14 mouse cellular contexts compared by ENCODE assay signal in the genomic region with DNA sequence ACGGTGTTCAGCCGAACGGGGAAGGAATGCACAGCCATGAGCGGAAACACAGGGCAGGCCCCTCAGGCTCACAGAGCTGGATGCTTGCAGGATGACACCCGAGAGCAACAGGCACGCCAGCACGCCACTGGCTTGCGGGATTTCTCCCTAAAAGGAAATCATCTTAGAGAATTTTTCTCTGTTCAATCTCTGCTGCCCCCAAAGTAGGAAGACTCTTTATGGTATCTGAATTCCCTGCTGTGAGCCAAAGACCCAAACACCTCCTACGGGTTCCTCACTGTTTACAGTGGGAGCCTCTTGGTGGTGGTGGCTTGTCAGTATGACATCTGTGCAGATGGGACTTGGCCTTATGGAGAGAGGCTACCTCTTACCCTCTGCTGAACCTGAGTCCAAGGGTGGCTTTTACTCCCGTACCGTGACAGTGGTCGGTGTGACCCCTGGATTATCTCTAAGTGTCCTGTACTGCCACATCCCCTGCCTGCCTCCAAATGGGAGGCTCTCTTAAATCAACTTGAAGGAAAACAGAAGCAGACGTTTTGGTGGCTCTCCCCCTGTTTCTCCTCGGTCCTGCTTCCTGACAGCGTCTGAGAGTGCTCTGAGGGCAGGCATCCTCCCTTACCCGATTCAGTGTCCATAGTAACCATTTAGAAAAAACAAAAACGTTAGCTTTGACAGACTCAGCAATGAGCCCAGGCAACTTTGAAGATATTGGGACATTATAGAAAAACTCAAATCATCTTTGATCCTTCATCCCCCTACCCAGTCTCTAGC. TPM values are rescaled to one million over a fixed set of nuclear protein-coding genes. Genes with fewer than 3 reads are reported as not detected.
DNase-seq lines count a peak whose midpoint lies in the region; ATAC-seq and TF ChIP-seq lines count a peak whose summit lies in the region.
"Had no signal": no experiment of that assay in that cellular context is flagged by ENCODE, and none has a peak within 500 bp of the region (broad histone marks: within the 10 kb centered on the region; RNA-seq: fewer than 3 reads in every experiment).

No protein-coding gene starts in this region.

- H3K4me1 ChIP-seq in heart, embryonic 10.5 days = peaks cover 63% of the 10 kb centered on the region
- no peaks in the 10 kb centered on the region for H3K4me1 ChIP-seq in heart, adult 2 months (ENCODE audit: control insufficient read depth, insufficient read depth, low read length)
- no peaks in the 10 kb centered on the region; the same call in 1 of the 2 replicates for H3K4me1 ChIP-seq in intestine, postnatal 0 days (replicated peaks; ENCODE audit: control insufficient read depth, insufficient read depth, low read length)
- peaks cover 3% of the 10 kb centered on the region; the same call in 1 of the 2 replicates for H3K4me1 ChIP-seq in midbrain, embryonic 16.5 days (ENCODE audit: control insufficient read depth, insufficient read depth, low read length)
- no peaks in the 10 kb centered on the region for H3K4me1 ChIP-seq in forebrain, embryonic 13.5 days
- H3K4me1 ChIP-seq: liver, embryonic 15.5 days had no signal

- TF ChIP-seq POLR2A in heart, adult 2 months (IDR thresholded peaks at IDR 0.05; ENCODE audit: insufficient read depth, low read depth, low read length) = no peak

- H3K4me3 ChIP-seq in heart, embryonic 10.5 days = no peak overlapping the region
- H3K4me3 ChIP-seq in heart, adult 2 months = no peak overlapping the region
- no peak overlapping the region for H3K4me3 ChIP-seq in intestine, postnatal 0 days (ENCODE audit: low read depth, low read length)
- H3K4me3 ChIP-seq in midbrain, embryonic 16.5 days (ENCODE audit: low read depth, low read length) = no peak overlapping the region
- H3K4me3 ChIP-seq in forebrain, embryonic 13.5 days = no peak overlapping the region
- H3K4me3 ChIP-seq: embryonic facial prominence, embryonic 15.5 days; liver, embryonic 15.5 days; midbrain, embryonic 13.5 days had no signal

- intact Hi-C loops in heart, adult 2 months (cut with DNase I) = no loop called here

- WGBS in heart, embryonic 10.5 days = 16% methylated on average over 17 of the region's 17 CpGs
- WGBS in heart, adult 2 months = 41% methylated on average over 17 of the region's 17 CpGs
- 50% methylated on average over 17 of the region's 17 CpGs for WGBS in intestine, postnatal 0 days
- 80% methylated on average over 17 of the region's 17 CpGs for WGBS in midbrain, embryonic 16.5 days
- WGBS in forebrain, embryonic 13.5 days = 79% methylated on average over 17 of the region's 17 CpGs

- DNase-seq in heart, embryonic 10.5 days (ENCODE audit: low spot score) = no peak
- DNase-seq in heart, adult 2 months = no peak
- DNase-seq in kidney, postnatal 10 days = peak; percentile 58
- no peak for DNase-seq in kidney, adult 18-20 months
- DNase-seq in R1 (ENCODE audit: low read depth, low spot score) = peak; percentile 11
- DNase-seq: cerebellum, adult 2 months; thymus, postnatal 14 days had no signal

- H3K4me2 ChIP-seq in intestine, postnatal 0 days (replicated peaks; ENCODE audit: low read depth) = no peak overlapping the region
- H3K4me2 ChIP-seq in midbrain, embryonic 16.5 days (ENCODE audit: low read length) = no peak overlapping the region
- no peak overlapping the region for H3K4me2 ChIP-seq in forebrain, embryonic 13.5 days
- H3K4me2 ChIP-seq: embryonic facial prominence, embryonic 15.5 days; liver, embryonic 15.5 days; midbrain, embryonic 13.5 days had no signal

- H3K36me3 ChIP-seq in heart, embryonic 10.5 days = no peaks in the 10 kb centered on the region
- no peaks in the 10 kb centered on the region for H3K36me3 ChIP-seq in heart, adult 2 months (ENCODE audit: control insufficient read depth, insufficient read depth, low read length)
- no peaks in the 10 kb centered on the region for H3K36me3 ChIP-seq in intestine, postnatal 0 days (ENCODE audit: control insufficient read depth, insufficient read depth)
- H3K36me3 ChIP-seq in midbrain, embryonic 16.5 days (ENCODE audit: control insufficient read depth, insufficient read depth, low read length) = peaks cover 31% of the 10 kb centered on the region
- H3K36me3 ChIP-seq in forebrain, embryonic 13.5 days (ENCODE audit: poor library complexity, severe bottlenecking) = peaks cover 74% of the 10 kb centered on the region
- H3K36me3 ChIP-seq: embryonic facial prominence, embryonic 15.5 days; liver, embryonic 15.5 days had no signal

- no peak for TF ChIP-seq CTCF in heart, adult 2 months (IDR thresholded peaks at IDR 0.05)
- no peak for TF ChIP-seq CTCF in intestine, postnatal 0 days (IDR thresholded peaks at IDR 0.05; ENCODE audit: low read depth)

- no peak for TF ChIP-seq EP300 in heart, adult 2 months (IDR thresholded peaks at IDR 0.05; ENCODE audit: insufficient read depth, low read depth, low read length)

- no peaks in the 10 kb centered on the region for H3K79me2 ChIP-seq in heart, adult 2 months (replicated peaks; ENCODE audit: control insufficient read depth, insufficient read depth, low read length)

- H3K9ac ChIP-seq in heart, adult 2 months (ENCODE audit: low read depth, low read length) = no peak overlapping the region
- H3K9ac ChIP-seq in intestine, postnatal 0 days (ENCODE audit: low read depth, low read length) = no peak overlapping the region
- H3K9ac ChIP-seq in midbrain, embryonic 16.5 days (ENCODE audit: low read depth, low read length) = no peak overlapping the region
- no peak overlapping the region for H3K9ac ChIP-seq in forebrain, embryonic 13.5 days
- H3K9ac ChIP-seq: embryonic facial prominence, embryonic 15.5 days; liver, embryonic 15.5 days; midbrain, embryonic 13.5 days had no signal

- H3K27me3 ChIP-seq in heart, embryonic 10.5 days (ENCODE audit: insufficient read depth, poor library complexity, severe bottlenecking) = no peaks in the 10 kb centered on the region
- no peaks in the 10 kb centered on the region for H3K27me3 ChIP-seq in heart, adult 2 months (ENCODE audit: control insufficient read depth, insufficient read depth, low read length)
- H3K27me3 ChIP-seq in intestine, postnatal 0 days (replicated peaks; ENCODE audit: control insufficient read depth, insufficient read depth, low read length) = no peaks in the 10 kb centered on the region
- no peaks in the 10 kb centered on the region for H3K27me3 ChIP-seq in midbrain, embryonic 16.5 days (ENCODE audit: control insufficient read depth, insufficient read depth, low read depth, low read length)
- H3K27me3 ChIP-seq in forebrain, embryonic 13.5 days = no peaks in the 10 kb centered on the region
- H3K27me3 ChIP-seq: embryonic facial prominence, embryonic 15.5 days; liver, embryonic 15.5 days; midbrain, embryonic 13.5 days had no signal

- H3K9me3 ChIP-seq in heart, embryonic 10.5 days = no peaks in the 10 kb centered on the region
- H3K9me3 ChIP-seq in intestine, postnatal 0 days (ENCODE audit: control insufficient read depth) = no peaks in the 10 kb centered on the region
- no peaks in the 10 kb centered on the region for H3K9me3 ChIP-seq in midbrain, embryonic 16.5 days (replicated peaks; ENCODE audit: control insufficient read depth, low read length, poor library complexity, severe bottlenecking)
- H3K9me3 ChIP-seq in forebrain, embryonic 13.5 days (replicated peaks) = no peaks in the 10 kb centered on the region
- H3K9me3 ChIP-seq: embryonic facial prominence, embryonic 15.5 days; liver, embryonic 15.5 days; midbrain, embryonic 13.5 days had no signal

- peak overlapping the region; percentile 80 for H3K27ac ChIP-seq in heart, embryonic 10.5 days
- H3K27ac ChIP-seq in heart, adult 2 months = no peak overlapping the region
- H3K27ac ChIP-seq in intestine, postnatal 0 days (ENCODE audit: low read depth, low read length) = peak overlapping the region; percentile 30; the same call in 1 of the 2 replicates
- H3K27ac ChIP-seq in midbrain, embryonic 16.5 days (ENCODE audit: low read length) = no peak overlapping the region
- H3K27ac ChIP-seq in forebrain, embryonic 13.5 days = no peak overlapping the region
- H3K27ac ChIP-seq: embryonic facial prominence, embryonic 15.5 days; liver, embryonic 15.5 days; midbrain, embryonic 13.5 days had no signal

- peak; percentile 26 for ATAC-seq in intestine, postnatal 0 days
- no peak for ATAC-seq in midbrain, embryonic 16.5 days
- ATAC-seq in forebrain, embryonic 13.5 days = no peak
- ATAC-seq: midbrain, embryonic 13.5 days had no signal

RNA-seq across cellular contexts. Expression of gene Fndc9, which starts 29.5 kb away (rescaled TPM):
- polyA plus RNA-seq in heart, embryonic 10.5 days (2016; fragmentation: Nextera tagmentation; extraction: Ambion mirVana) = 0.07 and 0.18 TPM in 2 replicates
- not detected for total RNA-seq in heart, adult 2 months (2021)
- not detected in 2 replicates for polyA plus RNA-seq in heart, adult 2 months (2012; rRNA removed)
- 0.10 and 0.17 TPM in 2 replicates for polyA plus RNA-seq in intestine, postnatal 0 days (2015; fragmentation: Nextera tagmentation; extraction: Ambion mirVana)
- polyA plus RNA-seq in midbrain, embryonic 16.5 days (2015; fragmentation: Nextera tagmentation; extraction: Ambion mirVana) = 9.9 and 12.5 TPM in 2 replicates
- polyA plus RNA-seq in forebrain, embryonic 13.5 days (2015; fragmentation: Nextera tagmentation; extraction: Ambion mirVana) = 2.2 and 2.5 TPM in 2 replicates
- total RNA-seq: granulocyte monocyte progenitor cell, adult 5-6 weeks had no signal

RNA-seq across cellular contexts. Expression of gene Nipal4, which starts 39.5 kb away (rescaled TPM):
- polyA plus RNA-seq in heart, embryonic 10.5 days (2016; fragmentation: Nextera tagmentation; extraction: Ambion mirVana) = 7.8 and 15.7 TPM in 2 replicates
- under 1 TPM; 0.11 to 0.18 TPM for total RNA-seq in heart, adult 2 months (2021)
- polyA plus RNA-seq in heart, adult 2 months (2012; rRNA removed) = 0.18 and 0.20 TPM in 2 replicates
- polyA plus RNA-seq in intestine, postnatal 0 days (2015; fragmentation: Nextera tagmentation; extraction: Ambion mirVana) = 2.1 and 2.9 TPM in 2 replicates
- polyA plus RNA-seq in midbrain, embryonic 16.5 days (2015; fragmentation: Nextera tagmentation; extraction: Ambion mirVana) = 0.15 and 0.52 TPM in 2 replicates
- 0.38 and 0.40 TPM in 2 replicates for polyA plus RNA-seq in forebrain, embryonic 13.5 days (2015; fragmentation: Nextera tagmentation; extraction: Ambion mirVana)
- total RNA-seq: granulocyte monocyte progenitor cell, adult 5-6 weeks had no signal

Comparison
In these comparisons a context has a peak if more than half of its experiments do, and no peak if none do; other contexts are left out.
1. DNase-seq: peak in kidney, postnatal 10 days (single experiment) and R1 (single experiment); none in heart, embryonic 10.5 days (single experiment), heart, adult 2 months (0 of 2) and kidney, adult 18-20 months (single experiment).
2. H3K27ac ChIP-seq: peak in heart, embryonic 10.5 days (single experiment) and intestine, postnatal 0 days (single experiment); none in heart, adult 2 months (single experiment), midbrain, embryonic 16.5 days (single experiment) and forebrain, embryonic 13.5 days (single experiment).